Mouse (Mus musculus) intestine, embryonic 15.5 days (tissue): Measurements from ENCODE around the gene Vps16. TPM values are rescaled to one million over a fixed set of nuclear protein-coding genes. Genes with fewer than 3 reads are reported as not detected.

Source experiments
- ATAC-seq: fragments of 200-750 bp; cut with Nextera tagmentation; 2 replicates; pipeline ENCODE4 v1.8.0; 2017; ENCODE audit warnings: moderate TSS enrichment, moderate library complexity
- H3K27ac ChIP-seq: fragments of 300-500 bp; sonication (generic); 2 replicates; pipeline ENCODE4 v1.5.1; 2015; ENCODE audit warnings: mild to moderate bottlenecking, inconsistent platforms
- H3K27me3 ChIP-seq: fragments of 300-500 bp; sonication (generic); replicated peaks from 2 replicates; pipeline ENCODE4 v1.6.1; 2015; ENCODE audit warnings: inconsistent platforms
- H3K36me3 ChIP-seq: fragments of 300-500 bp; sonication (generic); 2 replicates; pipeline ENCODE4 v1.6.1; 2015; ENCODE audit warnings: inconsistent platforms
- H3K4me1 ChIP-seq: fragments of 300-500 bp; sonication (generic); replicated peaks from 2 replicates; pipeline ENCODE4 v1.6.1; 2015; ENCODE audit warnings: inconsistent platforms
- H3K4me2 ChIP-seq: fragments of 300-500 bp; sonication (generic); replicated peaks from 2 replicates; pipeline ENCODE4 v1.6.1; 2015; ENCODE audit warnings: mild to moderate bottlenecking, inconsistent platforms
- H3K4me3 ChIP-seq: fragments of 300-500 bp; sonication (generic); replicated peaks from 2 replicates; pipeline ENCODE4 v1.5.1; 2015; ENCODE audit warnings: inconsistent platforms
- H3K9ac ChIP-seq: fragments of 300-500 bp; sonication (generic); 2 replicates; pipeline ENCODE4 v1.6.1; 2015; ENCODE audit warnings: inconsistent platforms
- H3K9me3 ChIP-seq: fragments of 300-500 bp; sonication (generic); 2 replicates; pipeline ENCODE4 v1.6.1; 2016; ENCODE audit warnings: inconsistent platforms
- WGBS: fragments of 180-500 bp; shearing (Covaris S2); methylation state at CpG from one replicate; pipeline ENCODE4 v1.1.7; 2015; 5-methylcytosine and 5-hydroxymethylcytosine counted together
- polyA plus RNA-seq: library from polyadenylated mRNA; unstranded; fragments of >200 nt; fragmentation: Nextera tagmentation; extraction: Ambion mirVana; gene quantifications from 2 replicates; pipeline ENCODE4 v1.2.1, GENCODE M21; 2015

Gene Vps16
- 74.3 and 76.7 TPM in 2 replicates for polyA plus RNA-seq

DNA sequence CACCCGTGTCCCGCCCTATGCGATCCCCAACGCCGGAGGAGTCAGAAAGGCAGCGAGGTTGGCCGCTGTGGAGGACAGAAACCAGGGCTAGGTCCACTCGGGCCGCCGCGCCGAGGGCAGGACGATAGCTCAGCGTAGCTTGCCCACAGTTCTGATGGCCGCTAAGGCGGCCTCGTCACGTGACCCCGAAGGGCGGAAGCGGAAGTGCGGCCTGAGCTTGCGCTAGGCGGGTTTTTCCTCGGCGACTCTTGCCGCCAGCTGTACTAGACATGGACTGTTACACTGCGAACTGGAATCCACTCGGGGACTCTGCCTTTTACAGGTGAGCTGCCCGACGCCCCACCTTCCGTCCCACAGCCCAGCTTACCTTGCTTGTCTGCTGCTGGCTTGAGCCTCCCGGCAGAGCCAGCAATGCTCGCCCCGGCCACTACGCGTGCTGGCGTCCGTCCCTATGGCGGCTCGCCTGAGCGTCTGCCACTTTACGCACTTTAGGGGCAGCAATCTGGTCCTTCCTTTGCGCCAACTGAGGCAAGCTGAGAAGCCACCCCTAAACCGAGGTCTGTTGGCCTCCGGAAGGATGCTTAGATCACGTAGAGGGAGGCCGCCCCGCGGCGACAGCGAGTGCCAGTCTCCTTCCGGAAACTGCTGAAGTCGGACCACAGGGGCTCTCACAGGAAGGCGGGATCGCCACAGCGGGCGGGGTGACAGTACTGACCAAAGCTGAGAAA is at the start of gene Vps16, which contains the start of gene Pced1a:
Gene Vps16, plus strand, starts transcription at position 214 of the 728 bp plus-strand sequence.
Gene Pced1a, minus strand, starts transcription at position 576 of the 728 bp plus-strand sequence.
- Histone ChIP-seq H3K4me2 (peak within 1 kb of the TSS; percentile 92), H3K27ac (peak within 1 kb of the TSS; percentile 93), H3K9ac (peak within 1 kb of the TSS; percentile 89), H3K4me1 (peaks cover 9% of the 10 kb centered on the region; the same call in 1 of the 2 replicates), H3K9me3 (no peaks in the 10 kb centered on the region), H3K36me3 (no peaks in the 10 kb centered on the region; the same call in 1 of the 2 replicates), H3K4me3 (peak within 1 kb of the TSS; percentile 71), H3K27me3 (no peaks in the 10 kb centered on the region)
- WGBS: under 1% methylated on average over 58 of the region's 58 CpGs
- peak; percentile 98 for ATAC-seq

DNA sequence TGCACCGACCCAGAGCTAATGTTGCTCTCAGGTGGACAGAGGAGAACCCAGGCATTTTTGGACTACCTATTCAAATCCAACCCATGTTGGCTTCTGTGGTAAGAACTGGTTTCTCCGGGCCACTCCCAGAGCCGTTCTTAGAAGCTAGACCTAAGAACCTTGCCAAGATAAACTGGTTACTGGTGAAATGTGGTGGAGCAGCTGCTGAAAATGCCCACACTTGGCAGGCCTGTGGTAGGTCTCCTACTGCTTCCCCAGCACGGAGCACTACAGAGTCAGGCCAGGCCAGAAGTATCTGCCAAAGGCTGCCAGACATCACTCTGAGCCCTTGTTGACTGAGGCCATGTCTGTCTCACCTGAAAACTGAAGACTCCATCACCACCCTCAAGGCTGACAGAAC is 49.2 kb upstream of the Vps16 start:
- Histone ChIP-seq H3K36me3 (no peaks in the 10 kb centered on the region), H3K9ac (no peak overlapping the region), H3K4me1 (no peaks in the 10 kb centered on the region), H3K4me3 (no peak overlapping the region), H3K9me3 (no peaks in the 10 kb centered on the region), H3K4me2 (no peak overlapping the region), H3K27me3 (no peaks in the 10 kb centered on the region), H3K27ac (no peak overlapping the region)
- no peak for ATAC-seq
- 73% methylated on average over 4 of the region's 4 CpGs for WGBS

- H3K4me1 ChIP-seq: no peaks in the 10 kb centered on the region
- WGBS: 61% methylated on average over 3 of the region's 3 CpGs
- no peak for ATAC-seq
- H3K4me2 ChIP-seq: no peak overlapping the region
- no peak overlapping the region for H3K27ac ChIP-seq
- no peaks in the 10 kb centered on the region for H3K27me3 ChIP-seq
- no peak overlapping the region for H3K4me3 ChIP-seq
- H3K9ac ChIP-seq: no peak overlapping the region
- H3K9me3 ChIP-seq: no peaks in the 10 kb centered on the region
- no peaks in the 10 kb centered on the region for H3K36me3 ChIP-seq
These were observed 40.9 kb upstream of the Vps16 start for GRCm38 (mm10) chr2:130383205-130383604.

GRCm38 (mm10) chr2:130383895-130384294 is 40.2 kb upstream of the Vps16 start:
- no peak overlapping the region for H3K9ac ChIP-seq
- no peak for ATAC-seq

DNA sequence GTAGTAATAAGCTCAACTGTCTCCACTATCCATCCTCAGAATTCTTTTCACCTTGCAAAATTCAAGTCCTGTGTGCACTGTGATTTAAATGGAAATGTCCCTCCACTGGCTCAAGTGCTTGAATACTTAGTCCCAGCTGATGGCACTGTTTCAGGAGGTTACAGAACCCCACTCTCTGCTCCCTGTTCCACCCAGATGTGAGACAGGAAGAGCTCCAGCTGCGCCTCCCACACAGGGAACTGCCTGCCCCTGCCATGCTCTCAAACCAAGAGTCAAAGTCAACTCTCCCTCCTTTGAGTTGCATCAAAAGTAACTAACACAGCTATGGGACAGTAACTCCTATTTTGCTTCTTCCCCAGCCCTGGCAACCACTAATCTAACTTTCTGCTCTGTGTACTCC is 37.9 kb upstream of the Vps16 start:
- no peak overlapping the region for H3K4me2 ChIP-seq
- H3K9me3 ChIP-seq: no peaks in the 10 kb centered on the region
- no peaks in the 10 kb centered on the region for H3K27me3 ChIP-seq
- WGBS: 34% methylated on average over 1 of the region's 1 CpGs
- H3K36me3 ChIP-seq: no peaks in the 10 kb centered on the region
- H3K27ac ChIP-seq: no peak overlapping the region
- H3K4me1 ChIP-seq: no peaks in the 10 kb centered on the region
- H3K4me3 ChIP-seq: no peak overlapping the region
- no peak overlapping the region for H3K9ac ChIP-seq
- no peak for ATAC-seq

More at GRCm38 (mm10) chr2:130383895-130384294, 40.2 kb upstream of the Vps16 start:
- H3K4me3 ChIP-seq: no peak overlapping the region
- H3K4me2 ChIP-seq: no peak overlapping the region
- H3K9me3 ChIP-seq: no peaks in the 10 kb centered on the region
- no peaks in the 10 kb centered on the region for H3K27me3 ChIP-seq
- no peaks in the 10 kb centered on the region for H3K36me3 ChIP-seq
- H3K4me1 ChIP-seq: no peaks in the 10 kb centered on the region
- no peak overlapping the region for H3K27ac ChIP-seq
- WGBS: 70% methylated on average over 6 of the region's 6 CpGs

- Histone ChIP-seq H3K9ac (no peak overlapping the region), H3K4me2 (no peak overlapping the region), H3K27ac (no peak overlapping the region), H3K9me3 (no peaks in the 10 kb centered on the region), H3K36me3 (no peaks in the 10 kb centered on the region), H3K27me3 (no peaks in the 10 kb centered on the region), H3K4me1 (no peaks in the 10 kb centered on the region), H3K4me3 (no peak overlapping the region)
- no peak for ATAC-seq
- 77% methylated on average over 2 of the region's 2 CpGs for WGBS
These were observed 35.3 kb upstream of the Vps16 start for GRCm38 (mm10) chr2:130388796-130389195.

GRCm38 (mm10) chr2:130390993-130391625 is 33.0 kb upstream of the Vps16 start:
- H3K27me3 ChIP-seq: no peaks in the 10 kb centered on the region
- WGBS: 71% methylated on average over 11 of the region's 11 CpGs
- no peaks in the 10 kb centered on the region for H3K9me3 ChIP-seq
- no peak overlapping the region for H3K27ac ChIP-seq
- H3K9ac ChIP-seq: no peak overlapping the region
- no peaks in the 10 kb centered on the region for H3K4me1 ChIP-seq
- no peak overlapping the region for H3K4me3 ChIP-seq
- H3K4me2 ChIP-seq: no peak overlapping the region
- no peak for ATAC-seq
- H3K36me3 ChIP-seq: no peaks in the 10 kb centered on the region

- no peak overlapping the region for H3K27ac ChIP-seq
- H3K27me3 ChIP-seq: no peaks in the 10 kb centered on the region
- no peak overlapping the region for H3K9ac ChIP-seq
- H3K4me2 ChIP-seq: no peak overlapping the region
- no peak for ATAC-seq
- 83% methylated on average over 3 of the region's 3 CpGs for WGBS
- no peaks in the 10 kb centered on the region for H3K9me3 ChIP-seq
- no peak overlapping the region for H3K4me3 ChIP-seq
- H3K36me3 ChIP-seq: no peaks in the 10 kb centered on the region
- peaks cover 11% of the 10 kb centered on the region; the same call in 1 of the 2 replicates for H3K4me1 ChIP-seq
These were observed 31.3 kb upstream of the Vps16 start for GRCm38 (mm10) chr2:130392836-130393235.

- Histone ChIP-seq H3K9me3 (no peaks in the 10 kb centered on the region), H3K9ac (no peak overlapping the region), H3K27ac (no peak overlapping the region), H3K36me3 (no peaks in the 10 kb centered on the region), H3K4me2 (no peak overlapping the region), H3K4me3 (no peak overlapping the region), H3K4me1 (peaks cover 13% of the 10 kb centered on the region; the same call in 1 of the 2 replicates), H3K27me3 (0 out of 2 replicates have a peak, but pooled peaks cover 6% of the 10 kb centered on the region)
- 88% methylated on average over 11 of the region's 11 CpGs for WGBS
- no peak for ATAC-seq
These were observed 28.4 kb upstream of the Vps16 start for GRCm38 (mm10) chr2:130395696-130396095.

- H3K36me3 ChIP-seq: no peaks in the 10 kb centered on the region
- peak within 1 kb of the TSS; percentile 61 for H3K4me3 ChIP-seq
- peak within 1 kb of the TSS; percentile 96 for H3K4me2 ChIP-seq
- H3K27me3 ChIP-seq: 0 out of 2 replicates have a peak, but pooled peaks cover 6% of the 10 kb centered on the region
- no peaks in the 10 kb centered on the region for H3K9me3 ChIP-seq
- ATAC-seq: peak; percentile 94
- peaks cover 17% of the 10 kb centered on the region; the same call in 1 of the 2 replicates for H3K4me1 ChIP-seq
- WGBS: under 1% methylated on average over 41 of the region's 53 CpGs
- H3K27ac ChIP-seq: peak within 1 kb of the TSS; percentile 54; the same call in 1 of the 2 replicates
- H3K9ac ChIP-seq: peak within 1 kb of the TSS; percentile 68
These were observed 26.8 kb upstream of the Vps16 start, which contains the start of gene Cpxm1 for GRCm38 (mm10) chr2:130397186-130397985. Gene Cpxm1 (minus strand): TSS chr2:130397574.

DNA sequence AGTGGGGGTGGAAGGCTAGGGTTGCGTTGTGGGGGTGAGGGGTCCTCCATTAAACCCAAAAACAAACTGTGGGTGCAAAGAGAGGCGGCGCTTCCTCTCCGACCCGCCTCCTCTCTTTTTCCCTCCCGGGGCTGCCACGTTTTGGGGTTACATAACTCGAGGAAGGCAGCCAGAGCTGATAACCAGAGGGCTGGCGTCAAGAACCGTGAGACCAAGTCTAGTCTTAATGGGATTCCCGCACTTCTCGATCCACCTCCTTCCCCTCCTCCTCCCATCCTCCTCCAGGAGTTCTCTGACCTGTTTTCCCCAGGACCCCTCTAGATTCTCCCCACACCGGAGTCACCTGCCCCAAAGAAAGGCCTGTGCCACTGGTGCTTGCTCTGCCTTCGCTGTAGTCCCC is 26.0 kb upstream of the Vps16 start:
- Histone ChIP-seq H3K4me3 (peak overlapping the region; percentile 61), H3K4me2 (peak overlapping the region; percentile 96), H3K27me3 (0 out of 2 replicates have a peak, but pooled peaks cover 6% of the 10 kb centered on the region), H3K4me1 (peaks cover 17% of the 10 kb centered on the region; the same call in 1 of the 2 replicates), H3K27ac (no peak overlapping the region), H3K9ac (no peak overlapping the region), H3K9me3 (no peaks in the 10 kb centered on the region), H3K36me3 (no peaks in the 10 kb centered on the region)
- ATAC-seq: no peak
- WGBS: 16% methylated on average over 14 of the region's 14 CpGs

GRCm38 (mm10) chr2:130400046-130400445 is 24.1 kb upstream of the Vps16 start:
- Histone ChIP-seq H3K4me3 (no peak overlapping the region), H3K36me3 (no peaks in the 10 kb centered on the region), H3K27me3 (0 out of 2 replicates have a peak, but pooled peaks cover 6% of the 10 kb centered on the region), H3K9ac (no peak overlapping the region), H3K27ac (no peak overlapping the region), H3K4me1 (peaks cover 17% of the 10 kb centered on the region; the same call in 1 of the 2 replicates), H3K9me3 (no peaks in the 10 kb centered on the region), H3K4me2 (no peak overlapping the region)
- no peak for ATAC-seq
- 94% methylated on average over 1 of the region's 1 CpGs for WGBS
